ENCODE assay signal across 23 mouse cellular contexts in genomic region chr2:116801578-116801977, GRCm38 (mm10).
"Had no signal": no experiment of that assay in that cellular context is flagged by ENCODE, and none has a peak within 500 bp of the region (broad histone marks: within the 10 kb centered on the region; RNA-seq: fewer than 3 reads in every experiment).

No protein-coding gene starts in this region.

- H3K36me3 ChIP-seq: heart, embryonic 10.5 days; heart, embryonic 12.5 days; hindbrain, embryonic 13.5 days; hindbrain, embryonic 15.5 days; kidney, embryonic 15.5 days; limb, embryonic 13.5 days; limb, embryonic 15.5 days; liver, embryonic 12.5 days had no signal

- ATAC-seq: hindbrain, postnatal 0 days; intestine, embryonic 16.5 days; liver, embryonic 12.5 days had no signal

- DNase-seq: gastrocnemius, postnatal 14 days; gastrocnemius, postnatal 36 days; heart, adult 18-20 months; heart, postnatal 10 days; heart, postnatal 36 days; kidney, adult 11 months; kidney, adult 2 months; kidney, adult 9 months; kidney, postnatal 14 days; kidney, postnatal 36 days; layer of hippocampus, adult 9-11 months; layer of hippocampus, postnatal 36 days; left cerebral cortex, postnatal 4 days had no signal

- H3K27me3 ChIP-seq: heart, embryonic 12.5 days; hindbrain, embryonic 13.5 days; hindbrain, embryonic 15.5 days; kidney, embryonic 15.5 days; limb, embryonic 13.5 days; limb, embryonic 15.5 days; liver, embryonic 12.5 days had no signal

- H3K4me3 ChIP-seq: heart, embryonic 10.5 days; heart, embryonic 12.5 days; hindbrain, embryonic 13.5 days; hindbrain, embryonic 15.5 days; kidney, embryonic 15.5 days; limb, embryonic 13.5 days; limb, embryonic 15.5 days; liver, embryonic 12.5 days had no signal
